Mouse (Mus musculus) intestine, embryonic 16.5 days (tissue): ENCODE measurements around the gene Ccdc171. TPM values are rescaled to one million over a fixed set of nuclear protein-coding genes. Genes with fewer than 3 reads are reported as not detected.
A peak's percentile ranks its signal among the peaks of the same experiment; 100 is the strongest.
"Not testable (repeated sequence)": the region's sequence is repeated elsewhere in the genome, so short reads cannot be mapped to it uniquely, and the experiment has no call there.

Source experiments
- ATAC-seq: fragments of 200-750 bp; cut with Nextera tagmentation; 2 replicates; pipeline ENCODE4 v1.8.0; 2017; ENCODE audit warnings: moderate TSS enrichment, moderate library complexity
- H3K27ac ChIP-seq: fragments of 300-500 bp; sonication (generic); 2 replicates; pipeline ENCODE4 v1.5.1; 2014; ENCODE audit warnings: mild to moderate bottlenecking, low read length
- H3K27me3 ChIP-seq: fragments of 300-500 bp; sonication (generic); replicated peaks from 2 replicates; pipeline ENCODE4 v1.6.1; 2014; ENCODE audit warnings: low read length, control low read depth, mixed read lengths; ENCODE audit not compliant: control insufficient read depth, insufficient read depth
- H3K36me3 ChIP-seq: fragments of 300-500 bp; sonication (generic); 2 replicates; pipeline ENCODE4 v1.6.1; 2014; ENCODE audit warnings: low read length, control low read depth; ENCODE audit not compliant: control insufficient read depth, insufficient read depth
- H3K4me1 ChIP-seq: fragments of 300-500 bp; sonication (generic); 2 replicates; pipeline ENCODE4 v1.6.1; 2014; ENCODE audit warnings: low read length, control low read depth, mixed read lengths; ENCODE audit not compliant: control insufficient read depth, insufficient read depth
- H3K4me2 ChIP-seq: fragments of 300-500 bp; sonication (generic); 2 replicates; pipeline ENCODE4 v1.6.1; 2014; ENCODE audit warnings: low read depth, low read length, control low read depth
- H3K4me3 ChIP-seq: fragments of 300-500 bp; sonication (generic); 2 replicates; pipeline ENCODE4 v1.5.1; 2014; ENCODE audit warnings: mild to moderate bottlenecking, low read length
- H3K9ac ChIP-seq: fragments of 300-500 bp; sonication (generic); 2 replicates; pipeline ENCODE4 v1.6.1; 2014; ENCODE audit warnings: low read depth, low read length
- H3K9me3 ChIP-seq: fragments of 300-500 bp; sonication (generic); 2 replicates; pipeline ENCODE4 v1.6.1; 2016; ENCODE audit warnings: low read length, control low read depth; ENCODE audit not compliant: control insufficient read depth
- WGBS: fragments of 180-500 bp; shearing (Covaris S2); extraction: QIAGEN DNeasy Blood & Tissue Kit; methylation state at CpG from one replicate; pipeline ENCODE4 v1.1.7; 2014; 5-methylcytosine and 5-hydroxymethylcytosine counted together
- polyA plus RNA-seq: library from polyadenylated mRNA; unstranded; fragments of >200 nt; fragmentation: Nextera tagmentation; extraction: Ambion mirVana; gene quantifications from 2 replicates; pipeline ENCODE4 v1.2.1, GENCODE M21; 2015

Ccdc171 gene
- polyA plus RNA-seq, 1 experiment from 2014 or later: 1.9 TPM

GRCm38 (mm10) chr4:83520308-83520707, 5.0 kb upstream of the Ccdc171 start:
- H3K4me2 ChIP-seq: no peak overlapping the region
- H3K4me3 ChIP-seq: no peak overlapping the region
- H3K27me3 ChIP-seq: no peaks in the 10 kb centered on the region
- WGBS: 82% methylated on average over 4 of the region's 4 CpGs
- H3K9ac ChIP-seq: no peak overlapping the region
- H3K27ac ChIP-seq: no peak overlapping the region
- no peak for ATAC-seq
- H3K9me3 ChIP-seq: no peaks in the 10 kb centered on the region
- H3K4me1 ChIP-seq: 0 out of 2 replicates have a peak, but pooled peaks cover 2% of the 10 kb centered on the region
- no peaks in the 10 kb centered on the region for H3K36me3 ChIP-seq

GRCm38 (mm10) chr4:83522066-83522465, 3.3 kb upstream of the Ccdc171 start:
- Histone ChIP-seq H3K36me3 (no peaks in the 10 kb centered on the region), H3K9me3 (no peaks in the 10 kb centered on the region), H3K27ac (no peak overlapping the region), H3K4me2 (no peak overlapping the region), H3K4me3 (no peak overlapping the region), H3K9ac (no peak overlapping the region), H3K4me1 (0 out of 2 replicates have a peak, but pooled peaks cover 6% of the 10 kb centered on the region), H3K27me3 (no peaks in the 10 kb centered on the region)
- 70% methylated on average over 5 of the region's 5 CpGs for WGBS
- ATAC-seq: no peak

- Histone ChIP-seq H3K27me3 (no peaks in the 10 kb centered on the region), H3K4me2 (peak overlapping the region; percentile 66), H3K9me3 (no peaks in the 10 kb centered on the region), H3K27ac (peak overlapping the region; percentile 94), H3K4me3 (peak overlapping the region; percentile 86), H3K4me1 (0 out of 2 replicates have a peak, but pooled peaks cover 6% of the 10 kb centered on the region), H3K36me3 (no peaks in the 10 kb centered on the region), H3K9ac (peak overlapping the region; percentile 83)
- WGBS: 16% methylated on average over 6 of the region's 6 CpGs
- no peak for ATAC-seq
These were observed 896 bp upstream of the Ccdc171 start for GRCm38 (mm10) chr4:83524456-83524842.

GRCm38 (mm10) chr4:83525690-83526055, 328 bp downstream of the Ccdc171 start:
- Histone ChIP-seq H3K27me3 (no peaks in the 10 kb centered on the region), H3K4me2 (peak overlapping the region; percentile 94), H3K4me1 (0 out of 2 replicates have a peak, but pooled peaks cover 6% of the 10 kb centered on the region), H3K9ac (peak overlapping the region; percentile 85), H3K36me3 (no peaks in the 10 kb centered on the region), H3K9me3 (no peaks in the 10 kb centered on the region), H3K27ac (peak overlapping the region; percentile 88), H3K4me3 (peak overlapping the region; percentile 86)
- peak; percentile 81 for ATAC-seq
- 0% methylated on average over 18 of the region's 18 CpGs for WGBS

- ATAC-seq: no peak
- Histone ChIP-seq H3K27me3 (no peaks in the 10 kb centered on the region), H3K27ac (no peak overlapping the region), H3K4me1 (0 out of 2 replicates have a peak, but pooled peaks cover 6% of the 10 kb centered on the region), H3K9me3 (no peaks in the 10 kb centered on the region), H3K36me3 (no peaks in the 10 kb centered on the region), H3K4me2 (peak overlapping the region; percentile 94), H3K9ac (0 out of 2 replicates have a peak overlapping the region, but pooled peaks have one; percentile 3), H3K4me3 (peak overlapping the region; percentile 86)
- WGBS: 9% methylated on average over 13 of the region's 13 CpGs
These were observed 1.1 kb downstream of the Ccdc171 start for GRCm38 (mm10) chr4:83526270-83526987.

- no peak for ATAC-seq
These were observed 1.6 kb downstream of the Ccdc171 start for GRCm38 (mm10) chr4:83526988-83527334.

GRCm38 (mm10) chr4:83527921-83528320, 2.6 kb downstream of the Ccdc171 start:
- no peak overlapping the region for H3K4me2 ChIP-seq
- no peak overlapping the region for H3K4me3 ChIP-seq
- no peaks in the 10 kb centered on the region for H3K36me3 ChIP-seq
- no peak overlapping the region for H3K9ac ChIP-seq
- H3K27me3 ChIP-seq: no peaks in the 10 kb centered on the region
- no peak overlapping the region for H3K27ac ChIP-seq
- 0 out of 2 replicates have a peak, but pooled peaks cover 6% of the 10 kb centered on the region for H3K4me1 ChIP-seq
- no peak for ATAC-seq
- H3K9me3 ChIP-seq: no peaks in the 10 kb centered on the region

More at GRCm38 (mm10) chr4:83526988-83527334, 1.6 kb downstream of the Ccdc171 start:
- H3K4me2 ChIP-seq: no peak overlapping the region
- no peak overlapping the region for H3K4me3 ChIP-seq
- H3K27ac ChIP-seq: no peak overlapping the region
- no peaks in the 10 kb centered on the region for H3K27me3 ChIP-seq
- H3K36me3 ChIP-seq: no peaks in the 10 kb centered on the region
- no peaks in the 10 kb centered on the region for H3K9me3 ChIP-seq
- WGBS: 64% methylated on average over 6 of the region's 6 CpGs
- H3K4me1 ChIP-seq: 0 out of 2 replicates have a peak, but pooled peaks cover 6% of the 10 kb centered on the region
- H3K9ac ChIP-seq: no peak overlapping the region

GRCm38 (mm10) chr4:83530060-83530459, 4.7 kb downstream of the Ccdc171 start:
- not testable (repeated sequence) for H3K36me3 ChIP-seq, H3K27ac ChIP-seq, H3K4me2 ChIP-seq, H3K27me3 ChIP-seq, H3K4me3 ChIP-seq, H3K4me1 ChIP-seq, H3K9ac ChIP-seq, ATAC-seq, H3K9me3 ChIP-seq
- 96% methylated on average over 4 of the region's 4 CpGs for WGBS

- Histone ChIP-seq H3K9me3 (no peaks in the 10 kb centered on the region), H3K27me3 (no peaks in the 10 kb centered on the region), H3K4me3 (no peak overlapping the region), H3K4me2 (no peak overlapping the region), H3K9ac (no peak overlapping the region), H3K4me1 (no peaks in the 10 kb centered on the region), H3K36me3 (no peaks in the 10 kb centered on the region), H3K27ac (no peak overlapping the region)
- ATAC-seq: peak; percentile 69
- 75% methylated on average over 9 of the region's 9 CpGs for WGBS
These were observed 8.0 kb downstream of the Ccdc171 start for GRCm38 (mm10) chr4:83533168-83533911.
